Mouse (Mus musculus): ENCODE measurements around the gene Pkp4. TPM values are rescaled to one million over a fixed set of nuclear protein-coding genes. Genes with fewer than 3 reads are reported as not detected.
"Not testable (repeated sequence)": the region's sequence is repeated elsewhere in the genome, so short reads cannot be mapped to it uniquely, and the experiment has no call there.

Pkp4 gene
- total RNA-seq, 4 experiments from 2014 or later = 13.4 to 30.6 (median 19.3) TPM

DNA sequence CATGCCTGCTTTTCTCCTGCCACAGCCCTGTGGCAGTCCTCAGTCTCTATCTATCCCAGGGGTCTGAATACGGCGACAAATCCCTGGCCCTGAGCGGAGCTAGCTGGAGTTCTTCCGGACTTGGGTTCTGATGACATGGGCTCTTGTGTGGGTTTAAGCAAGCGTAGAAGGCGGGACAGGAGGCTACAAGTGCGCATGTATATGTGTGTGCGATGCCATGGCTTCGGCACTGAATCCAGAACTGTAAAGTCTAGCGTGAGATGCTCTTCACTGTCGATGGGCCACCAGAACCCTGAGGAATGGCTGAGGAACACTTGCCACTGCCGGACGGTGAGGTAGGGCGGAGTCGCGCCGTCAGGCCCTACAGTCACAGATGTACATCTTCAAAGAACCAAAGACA lies 222.6 kb downstream of the Pkp4 start:
- no peak for DNase-seq (ENCODE audit: low spot score in 2 of 2)

DNA sequence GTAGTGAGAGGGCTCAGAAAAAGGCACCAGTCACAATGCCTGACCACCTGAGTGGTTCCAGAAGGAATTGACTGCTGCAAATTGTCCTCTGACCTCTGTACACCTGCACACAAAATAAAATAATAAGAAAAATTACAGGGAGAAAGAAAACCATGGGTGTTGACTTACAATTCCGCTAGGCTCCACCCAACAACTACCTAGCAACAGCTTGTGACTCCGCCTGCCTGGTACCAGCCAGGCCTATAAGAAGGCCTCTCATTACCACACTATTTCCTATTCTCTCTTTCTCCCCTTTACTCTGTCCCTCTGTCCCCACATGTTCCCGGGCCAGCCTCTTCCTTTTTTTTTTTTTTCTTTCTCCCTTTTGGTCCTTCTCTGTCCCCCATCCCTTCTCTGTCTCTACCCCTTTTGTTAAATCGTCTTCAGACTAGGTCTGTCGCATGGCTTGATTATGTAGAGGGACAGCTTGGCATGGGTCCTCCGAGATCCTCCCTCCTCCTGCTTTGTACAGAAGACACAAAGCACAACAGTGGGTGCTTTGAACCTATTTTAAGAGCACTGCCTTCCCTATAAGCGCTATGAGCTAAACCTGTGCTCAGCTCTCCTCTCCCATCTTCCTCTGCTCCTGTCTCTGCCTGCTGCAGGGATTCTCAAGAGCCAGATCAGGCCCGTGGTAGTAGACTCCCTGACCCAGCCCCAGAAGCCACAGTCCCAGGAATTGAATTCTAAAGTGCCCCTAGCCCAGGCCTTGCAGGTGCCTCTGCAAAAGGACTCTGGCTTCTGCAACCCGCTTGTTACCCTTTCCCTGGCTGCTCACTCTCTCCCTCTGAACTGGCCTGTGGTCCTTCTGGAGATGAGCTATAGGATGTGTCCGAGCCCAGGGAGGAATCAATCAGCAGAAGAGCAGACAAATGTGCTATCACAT lies 223.5 kb downstream of the Pkp4 start:
- no peak for DNase-seq (ENCODE audit: low spot score in 2 of 2)

DNA sequence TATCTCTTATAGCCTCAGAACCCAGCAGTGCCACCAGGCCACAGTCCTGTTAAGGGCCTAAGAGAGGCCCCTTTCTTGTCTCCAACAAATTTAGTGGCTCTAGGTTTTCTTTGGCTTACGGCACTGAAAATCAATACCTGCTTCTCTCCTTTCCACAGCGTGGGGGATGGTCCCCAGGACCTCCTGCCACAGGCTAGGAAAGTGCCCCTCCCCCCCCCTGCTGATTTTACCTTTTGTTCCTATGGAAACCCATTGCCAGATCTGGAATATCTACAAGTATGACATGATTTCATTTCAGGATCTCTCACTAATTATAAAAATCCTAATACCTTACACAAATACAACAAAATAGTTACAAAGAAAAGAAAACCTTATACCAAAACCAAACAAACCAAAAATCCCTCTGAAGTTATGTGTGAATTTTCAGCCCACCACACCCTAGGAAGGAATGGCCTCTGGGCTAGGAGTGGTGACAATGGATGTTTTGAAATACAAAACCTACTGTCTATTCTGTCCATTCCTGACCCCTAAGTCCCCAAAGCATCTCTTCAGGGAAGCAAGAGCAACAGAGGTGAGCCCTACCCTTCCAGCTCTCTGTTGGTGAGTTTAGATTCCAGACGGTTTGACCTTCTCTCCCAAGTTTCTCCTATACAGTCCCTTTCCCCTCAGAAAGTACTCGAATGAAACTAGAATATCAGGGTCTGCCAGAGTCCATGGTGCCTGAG lies 224.7 kb downstream of the Pkp4 start:
- no peak for DNase-seq (ENCODE audit: low spot score in 2 of 2)

DNA sequence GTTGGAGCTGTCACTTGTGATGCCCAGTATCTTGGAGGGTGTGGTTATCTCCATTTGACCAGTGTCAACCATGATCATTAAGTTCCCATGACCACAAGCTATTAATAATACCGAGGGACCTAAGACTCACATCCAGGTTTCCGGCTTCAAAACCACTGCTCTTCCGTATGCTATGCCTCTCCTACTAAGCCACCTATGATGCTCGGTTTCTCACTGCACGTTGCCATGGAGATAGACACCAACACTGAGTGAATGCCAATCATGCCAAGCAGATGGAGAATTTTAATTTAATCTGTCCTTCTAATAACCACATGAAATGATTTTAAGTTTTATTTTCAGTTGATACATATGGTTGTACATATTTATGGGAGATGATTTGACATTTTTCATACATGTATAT lies 229.3 kb downstream of the Pkp4 start:
- DNase-seq (ENCODE audit: low spot score in 2 of 2) = no peak

DNA sequence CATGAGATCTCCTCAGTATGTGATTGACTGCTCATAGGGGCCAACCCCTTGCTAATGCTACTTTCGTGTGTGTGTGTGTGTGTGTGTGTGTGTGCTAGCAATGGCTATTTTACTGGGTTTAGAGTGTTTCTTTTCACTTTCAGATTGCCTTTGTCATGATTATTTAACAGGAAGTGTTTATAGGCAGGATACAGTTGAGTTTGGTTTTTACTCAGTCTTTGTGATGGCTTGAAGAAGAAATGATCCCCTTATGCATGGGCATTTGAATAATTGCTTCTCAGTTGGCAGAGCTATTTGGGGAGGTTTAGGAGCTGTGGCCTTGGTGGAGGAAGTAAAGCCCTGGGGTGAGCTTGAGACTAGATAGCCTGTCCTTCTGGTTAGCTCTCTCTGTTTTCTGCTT lies 232.5 kb downstream of the Pkp4 start:
- DNase-seq (ENCODE audit: low spot score in 2 of 2) = no peak

DNA sequence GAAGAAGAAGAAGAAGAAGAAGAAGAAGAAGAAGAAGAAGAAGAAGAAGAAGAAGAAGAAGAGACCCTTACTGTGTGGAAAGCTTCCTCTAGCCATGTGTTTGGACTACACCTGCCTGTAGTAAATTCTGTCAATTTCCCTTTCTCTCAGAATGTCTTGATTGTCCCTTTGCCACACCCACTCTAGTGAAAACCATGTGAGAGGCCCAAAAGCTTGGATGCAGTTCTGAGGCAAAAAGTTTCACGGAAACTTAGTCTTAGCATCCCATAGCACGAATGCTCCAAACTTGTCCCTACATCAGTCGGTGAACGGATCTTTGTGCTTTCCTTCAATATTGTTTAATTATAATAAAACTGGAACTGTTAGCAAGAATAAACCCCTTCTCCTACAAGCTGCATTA lies 234.0 kb downstream of the Pkp4 start:
- no peak for DNase-seq (ENCODE audit: low spot score in 2 of 2)

DNA sequence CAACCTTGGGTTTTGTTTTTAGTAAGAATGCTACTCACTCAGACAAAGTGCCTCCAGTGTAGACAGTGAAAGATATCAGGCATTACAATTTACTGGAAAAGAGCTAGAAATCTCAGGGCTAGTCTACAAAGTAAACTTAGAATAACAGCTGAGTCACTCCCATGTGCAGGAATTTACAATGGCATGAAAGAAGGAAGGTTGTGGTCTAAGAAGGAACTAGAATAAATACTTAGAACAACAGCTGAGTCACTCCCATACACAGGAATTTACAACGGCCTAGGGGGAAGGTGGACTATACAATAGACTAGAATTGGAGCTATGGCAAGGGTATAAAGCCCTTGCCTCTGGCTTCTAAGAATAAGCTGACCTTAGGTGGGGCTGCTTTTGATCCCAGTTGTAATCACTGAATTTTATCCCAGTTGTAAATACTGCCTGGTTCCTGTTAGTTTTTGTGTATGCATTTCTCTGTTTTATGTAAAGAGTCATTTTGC lies 234.6 kb downstream of the Pkp4 start:
- DNase-seq (ENCODE audit: low spot score in 2 of 2) = not testable (repeated sequence)

DNA sequence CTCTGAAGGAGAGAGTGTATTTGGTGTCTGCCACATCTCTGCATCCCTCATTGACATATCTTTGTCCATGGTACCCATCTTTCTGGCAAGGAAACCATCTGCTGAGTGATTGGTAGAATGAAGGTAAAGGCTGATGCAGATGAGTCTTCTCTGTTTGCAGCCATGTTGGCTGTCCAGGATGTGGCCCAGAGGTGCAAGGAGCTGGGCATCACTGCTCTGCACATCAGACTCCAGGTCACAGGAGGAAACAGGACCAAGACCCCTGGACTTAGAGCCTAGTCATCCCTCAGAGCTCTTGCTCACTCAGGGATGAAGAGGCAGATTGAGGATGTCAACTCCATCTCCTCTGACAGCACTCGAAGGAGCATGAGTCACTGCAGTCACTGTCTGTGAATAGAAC lies 235.9 kb downstream of the Pkp4 start:
- DNase-seq (ENCODE audit: low spot score in 2 of 2) = no peak

DNA sequence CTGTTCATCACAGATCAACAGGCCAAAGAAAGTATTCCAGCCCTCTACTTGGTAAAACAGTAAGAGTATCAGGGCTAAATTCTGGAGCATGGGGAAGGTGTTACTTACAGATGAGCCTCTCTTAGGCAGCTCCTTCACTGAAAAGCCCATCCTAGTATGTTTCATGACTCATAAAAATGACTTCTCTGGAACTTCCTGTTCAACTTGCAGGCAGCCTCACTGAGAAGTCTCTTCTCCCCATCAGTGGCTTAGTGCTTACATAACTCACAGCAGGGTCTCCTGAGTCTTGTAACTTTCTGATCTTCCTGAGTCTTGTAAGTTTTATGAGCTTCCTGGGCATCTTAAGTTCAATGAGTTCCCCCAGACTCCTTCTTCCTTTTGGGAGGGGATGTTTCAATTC lies 236.9 kb downstream of the Pkp4 start:
- DNase-seq (ENCODE audit: low spot score in 2 of 2) = no peak

DNA sequence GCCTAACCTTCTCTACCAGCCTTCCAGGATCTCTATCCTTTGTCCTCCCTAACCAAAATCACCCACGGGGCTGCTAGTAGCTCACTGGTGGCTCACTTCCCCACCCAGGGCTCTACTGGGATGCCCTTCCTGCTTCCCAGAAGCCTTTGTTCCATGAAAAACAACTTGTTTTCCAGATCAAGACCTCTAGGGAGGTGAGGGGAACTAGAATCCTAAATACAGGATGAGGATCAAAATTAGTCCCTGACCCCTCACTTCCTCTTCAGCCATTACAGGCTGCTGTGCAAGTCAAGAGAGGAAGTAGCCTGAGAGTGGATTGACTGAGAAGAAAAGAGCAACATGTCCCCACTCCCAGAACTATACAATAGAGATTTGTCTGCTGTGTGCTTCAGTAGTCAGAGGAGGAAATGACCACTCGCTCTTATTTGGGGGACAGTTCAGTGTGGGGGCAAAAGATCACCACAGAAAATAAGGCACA lies 240.3 kb downstream of the Pkp4 start:
- no peak for DNase-seq (ENCODE audit: low spot score in 2 of 2)

DNA sequence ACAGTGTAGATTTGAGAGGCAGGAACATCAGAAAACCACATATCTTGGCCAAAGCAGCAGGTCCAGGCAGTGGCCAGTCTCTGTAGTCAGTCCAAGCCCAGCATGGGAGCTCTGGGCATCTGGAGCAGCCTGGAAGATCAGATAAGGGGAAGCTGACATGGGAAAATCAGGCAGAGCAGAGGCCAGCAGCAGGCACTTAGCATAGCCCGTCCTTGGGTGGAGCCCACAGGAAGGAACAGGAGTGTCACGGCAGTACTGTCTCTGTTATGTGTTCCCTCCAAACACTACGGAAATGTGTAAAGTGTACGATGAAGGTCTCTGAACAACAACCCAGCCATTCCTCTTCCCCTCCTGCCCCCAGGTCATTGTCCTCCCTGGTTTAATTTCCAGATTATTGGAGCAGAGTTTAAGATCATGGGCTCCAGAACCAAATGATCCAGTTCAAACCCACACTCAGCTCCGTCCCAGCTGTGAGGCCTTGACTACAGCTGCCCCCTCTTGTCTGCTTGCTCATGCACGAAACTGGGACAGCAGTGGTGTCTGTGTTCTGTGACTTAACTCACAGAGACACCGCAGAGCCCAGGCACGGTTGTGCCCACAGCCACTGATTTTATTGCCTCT lies 241.3 kb downstream of the Pkp4 start:
- DNase-seq (ENCODE audit: low spot score in 2 of 2) = peak in 1 of 2 experiments; percentile 18

DNA sequence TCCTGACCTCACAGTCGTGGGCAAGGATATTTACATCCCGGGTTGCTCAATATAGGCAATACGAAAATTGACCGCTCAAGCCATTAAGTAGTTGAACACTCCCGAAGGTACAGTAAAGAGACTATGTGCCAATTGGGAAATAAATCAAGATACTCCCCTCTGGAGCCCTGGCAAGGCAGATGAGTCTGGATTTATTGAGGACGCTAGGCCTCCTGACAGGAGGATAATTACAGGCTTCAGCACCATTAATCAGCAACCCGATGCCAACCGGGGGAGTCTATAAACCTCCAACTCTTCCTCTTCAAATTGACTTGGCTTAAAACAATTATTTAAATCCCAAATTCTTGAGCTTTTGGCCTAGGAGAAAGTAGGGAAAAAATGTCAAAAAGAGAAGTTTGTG lies 243.4 kb downstream of the Pkp4 start:
- no peak for DNase-seq (ENCODE audit: low spot score in 2 of 2)

Other genes with a start within 250 kb of the Pkp4 start
- gene Ccdc148, start 167 bp upstream of the Pkp4 start, total RNA-seq (2022) = not detected

All from gastrocnemius, adult 8-10 months (tissue).